Mouse (Mus musculus) liver, postnatal 0 days (tissue): ENCODE data around the gene Grik4. TPM values are rescaled to one million over a fixed set of nuclear protein-coding genes. Genes with fewer than 3 reads are reported as not detected.

Experiments
- ATAC-seq: fragments of 200-750 bp; cut with Nextera tagmentation; 2 replicates; pipeline ENCODE4 v1.8.0; 2017; ENCODE audit warnings: mild to moderate bottlenecking, moderate library complexity
- DNase-seq: peaks from one replicate; pipeline ENCODE4 v3.0.0-alpha.2; 2016
- H3K27ac ChIP-seq: fragments of 300-500 bp; sonication (generic); 2 replicates; pipeline ENCODE4 v1.5.1; 2014; ENCODE audit warnings: antibody characterized with exemption, moderate library complexity, mild to moderate bottlenecking, low read depth
- H3K27me3 ChIP-seq: fragments of 300-500 bp; sonication (generic); 2 replicates; pipeline ENCODE4 v1.6.1; 2014; ENCODE audit warnings: low read length, control low read depth, mixed read lengths; ENCODE audit not compliant: insufficient read depth
- H3K36me3 ChIP-seq: fragments of 300-500 bp; sonication (generic); replicated peaks from 2 replicates; pipeline ENCODE4 v1.6.1; 2014; ENCODE audit warnings: mild to moderate bottlenecking, control low read depth, low read length, moderate library complexity, mixed read lengths; ENCODE audit not compliant: insufficient read depth
- H3K4me1 ChIP-seq: fragments of 300-500 bp; sonication (generic); 2 replicates; pipeline ENCODE4 v1.6.1; 2014; ENCODE audit warnings: antibody characterized with exemption, mild to moderate bottlenecking, control low read depth; ENCODE audit not compliant: insufficient read depth
- H3K4me2 ChIP-seq: fragments of 300-500 bp; sonication (generic); 2 replicates; pipeline ENCODE4 v1.6.1; 2014; ENCODE audit warnings: low read depth, mild to moderate bottlenecking, low read length, moderate library complexity, mixed read lengths
- H3K4me3 ChIP-seq: fragments of 300-500 bp; sonication (generic); 2 replicates; pipeline ENCODE4 v1.5.1; 2014; ENCODE audit warnings: low read depth, low read length
- H3K9ac ChIP-seq: fragments of 300-500 bp; sonication (generic); replicated peaks from 2 replicates; pipeline ENCODE4 v1.6.1; 2014; ENCODE audit warnings: mild to moderate bottlenecking, moderate library complexity
- H3K9me3 ChIP-seq: fragments of 300-500 bp; sonication (generic); 2 replicates; pipeline ENCODE4 v1.6.1; 2016; ENCODE audit warnings: mild to moderate bottlenecking, control low read depth, low read length, mixed read lengths
- CTCF ChIP-seq: sonication (generic); IDR thresholded peaks from 2 replicates; pipeline ENCODE4 v1.5.1; 2016; ENCODE audit warnings: antibody characterized with exemption, low read depth
- EP300 ChIP-seq: IDR thresholded peaks from 2 replicates; pipeline ENCODE4 v1.6.1; 2016; ENCODE audit warnings: antibody characterized with exemption, low read depth, mild to moderate bottlenecking
- WGBS: fragments of 180-500 bp; shearing (Covaris S2); extraction: QIAGEN DNeasy Blood & Tissue Kit; methylation state at CpG from one replicate; pipeline ENCODE4 v1.1.7; 2014; ENCODE audit not compliant: insufficient replicate concordance; 5-methylcytosine and 5-hydroxymethylcytosine counted together
- polyA plus RNA-seq: library from polyadenylated mRNA; unstranded; fragments of >200 nt; fragmentation: Nextera tagmentation; extraction: Ambion mirVana; gene quantifications from 2 replicates; pipeline ENCODE4 v1.2.1, GENCODE M21; 2015

Grik4 gene
- polyA plus RNA-seq, 1 experiment from 2014 or later = 0.08 TPM

- no peak overlapping the region for H3K27ac ChIP-seq
- WGBS = 75% methylated on average over 11 of the region's 11 CpGs
- H3K9ac ChIP-seq = no peak overlapping the region
- no peaks in the 10 kb centered on the region for H3K9me3 ChIP-seq
- TF ChIP-seq CTCF (no peak), EP300 (no peak)
- H3K27me3 ChIP-seq = no peaks in the 10 kb centered on the region
- ATAC-seq = no peak
- no peaks in the 10 kb centered on the region for H3K4me1 ChIP-seq
- DNase-seq = no peak
- no peak overlapping the region for H3K4me3 ChIP-seq
- no peaks in the 10 kb centered on the region for H3K36me3 ChIP-seq
- no peak overlapping the region for H3K4me2 ChIP-seq
Observed at GRCm38 (mm10) chr9:42801929-42802328, 142.4 kb downstream of the Grik4 start.

- DNase-seq = no peak
- H3K9me3 ChIP-seq = no peaks in the 10 kb centered on the region
- H3K27me3 ChIP-seq = no peaks in the 10 kb centered on the region
- H3K27ac ChIP-seq = no peak overlapping the region
- no peak overlapping the region for H3K4me2 ChIP-seq
- H3K36me3 ChIP-seq = no peaks in the 10 kb centered on the region
- H3K9ac ChIP-seq = no peak overlapping the region
- H3K4me3 ChIP-seq = no peak overlapping the region
- no peak for ATAC-seq
- 60% methylated on average over 7 of the region's 7 CpGs for WGBS
- no peak for TF ChIP-seq EP300
- TF ChIP-seq CTCF = no peak
- H3K4me1 ChIP-seq = no peaks in the 10 kb centered on the region
Observed at GRCm38 (mm10) chr9:42800138-42800537, 144.2 kb downstream of the Grik4 start.

GRCm38 (mm10) chr9:42799694-42800093 is 144.6 kb downstream of the Grik4 start:
- Histone ChIP-seq H3K27ac (no peak overlapping the region), H3K4me3 (no peak overlapping the region), H3K9me3 (no peaks in the 10 kb centered on the region), H3K36me3 (no peaks in the 10 kb centered on the region), H3K9ac (no peak overlapping the region), H3K4me2 (no peak overlapping the region), H3K27me3 (no peaks in the 10 kb centered on the region), H3K4me1 (no peaks in the 10 kb centered on the region)
- DNase-seq (no peak), ATAC-seq (no peak)
- WGBS = 78% methylated on average over 5 of the region's 5 CpGs
- no peak for TF ChIP-seq EP300

DNA sequence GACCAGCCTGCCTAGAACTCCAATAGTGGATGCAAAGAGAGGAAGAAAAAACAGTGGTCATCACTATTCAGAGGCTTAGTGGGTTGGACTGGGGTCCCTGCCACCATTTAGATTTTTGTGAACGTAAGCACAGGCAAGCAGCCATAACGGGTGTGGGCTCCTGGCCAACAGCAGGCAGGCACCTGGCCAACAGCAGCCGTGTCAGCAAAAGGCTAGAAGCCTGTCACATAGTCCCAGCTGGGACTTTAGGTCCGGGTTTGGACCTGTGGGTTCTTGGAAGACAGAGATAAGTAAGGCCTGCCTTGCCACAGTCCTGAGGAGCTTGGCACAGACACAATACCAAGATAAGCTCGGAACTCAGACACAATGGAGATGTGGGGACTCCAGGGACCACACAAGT is 145.1 kb downstream of the Grik4 start:
- WGBS = 43% methylated on average over 5 of the region's 5 CpGs
- ATAC-seq (no peak), DNase-seq (no peak)
- Histone ChIP-seq H3K4me1 (no peaks in the 10 kb centered on the region), H3K36me3 (no peaks in the 10 kb centered on the region), H3K4me3 (no peak overlapping the region), H3K27me3 (no peaks in the 10 kb centered on the region), H3K4me2 (no peak overlapping the region), H3K9me3 (no peaks in the 10 kb centered on the region), H3K27ac (no peak overlapping the region), H3K9ac (no peak overlapping the region)
- TF ChIP-seq EP300 (no peak), CTCF (no peak)

DNA sequence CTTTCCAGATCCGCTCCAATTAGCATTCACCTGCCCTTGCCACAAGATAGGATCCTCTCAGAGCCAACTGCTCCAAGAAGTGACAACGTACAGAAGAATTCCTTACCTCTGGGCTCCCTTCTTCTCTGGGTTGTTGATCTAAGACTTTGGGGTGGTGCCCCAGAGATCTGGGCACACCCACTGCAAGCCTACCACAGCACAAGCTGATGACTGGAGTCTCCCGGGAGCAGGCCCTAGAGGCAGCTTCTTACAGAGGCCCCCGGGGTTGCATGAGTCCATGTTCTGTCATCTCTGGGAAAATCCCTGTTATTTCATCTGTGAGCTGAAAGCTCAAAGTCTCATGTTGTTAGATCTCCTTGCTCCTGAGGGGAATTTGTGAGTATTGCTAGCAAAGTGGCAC is 146.0 kb downstream of the Grik4 start:
- TF ChIP-seq EP300 (no peak), CTCF (no peak)
- H3K27me3 ChIP-seq = no peaks in the 10 kb centered on the region
- no peak overlapping the region for H3K4me3 ChIP-seq
- ATAC-seq = no peak
- no peak overlapping the region for H3K4me2 ChIP-seq
- no peak for DNase-seq
- 68% methylated on average over 4 of the region's 4 CpGs for WGBS
- no peak overlapping the region for H3K9ac ChIP-seq
- H3K4me1 ChIP-seq = no peaks in the 10 kb centered on the region
- no peak overlapping the region for H3K27ac ChIP-seq
- H3K36me3 ChIP-seq = no peaks in the 10 kb centered on the region
- no peaks in the 10 kb centered on the region for H3K9me3 ChIP-seq

DNA sequence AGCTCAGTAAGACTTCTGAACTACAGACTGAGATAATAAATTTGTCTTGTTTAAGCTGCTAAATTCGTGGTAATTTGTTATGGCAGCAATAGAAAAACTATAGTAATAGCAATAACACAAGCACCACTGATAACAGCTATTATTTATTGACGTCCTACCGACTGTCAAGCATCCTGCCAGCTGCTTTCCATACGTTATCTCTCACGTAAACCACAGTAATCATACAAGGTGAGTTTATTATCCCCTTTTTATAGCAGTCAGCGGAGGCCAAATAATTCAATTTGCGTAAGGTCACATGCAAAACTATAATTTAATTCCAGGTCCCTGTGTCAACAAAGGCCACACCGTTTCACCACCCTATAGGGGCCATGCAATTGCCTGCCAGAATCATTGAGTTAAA is 147.0 kb downstream of the Grik4 start:
- TF ChIP-seq EP300 (no peak), CTCF (no peak)
- ATAC-seq (no peak), DNase-seq (no peak)
- Histone ChIP-seq H3K9ac (no peak overlapping the region), H3K4me2 (no peak overlapping the region), H3K9me3 (no peaks in the 10 kb centered on the region), H3K4me3 (no peak overlapping the region), H3K27me3 (no peaks in the 10 kb centered on the region), H3K4me1 (no peaks in the 10 kb centered on the region), H3K36me3 (no peaks in the 10 kb centered on the region), H3K27ac (no peak overlapping the region)
- 56% methylated on average over 8 of the region's 8 CpGs for WGBS

DNA sequence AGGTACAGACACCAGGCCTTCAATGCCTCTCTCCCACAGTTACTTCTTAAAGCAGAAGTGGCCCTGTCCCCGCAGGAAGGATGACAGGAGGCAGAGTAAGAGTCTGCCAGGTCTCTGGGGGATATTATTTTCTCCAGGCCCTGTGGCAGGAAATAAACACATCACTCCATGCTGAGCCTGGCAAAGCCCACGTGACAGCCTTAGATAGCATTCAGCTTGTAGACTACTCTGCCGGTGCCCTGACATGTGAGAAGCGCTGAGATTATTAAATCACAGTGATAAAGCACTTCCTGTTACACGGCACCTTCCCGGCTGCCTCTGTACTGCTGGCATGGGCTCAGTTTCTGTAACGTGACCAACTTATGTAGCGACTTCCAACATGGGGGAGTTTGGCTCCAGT is 148.4 kb downstream of the Grik4 start:
- H3K4me3 ChIP-seq = no peak overlapping the region
- ATAC-seq = no peak
- no peak for DNase-seq
- H3K4me2 ChIP-seq = no peak overlapping the region
- no peaks in the 10 kb centered on the region for H3K27me3 ChIP-seq
- H3K9me3 ChIP-seq = no peaks in the 10 kb centered on the region
- 28% methylated on average over 8 of the region's 8 CpGs for WGBS
- H3K27ac ChIP-seq = no peak overlapping the region
- no peaks in the 10 kb centered on the region for H3K4me1 ChIP-seq
- no peaks in the 10 kb centered on the region for H3K36me3 ChIP-seq
- no peak overlapping the region for H3K9ac ChIP-seq
- TF ChIP-seq EP300 (no peak), CTCF (no peak)
